Mouse (Mus musculus): Measurements from ENCODE around the gene Olfr611.
"Not testable (repeated sequence)": the region's sequence is repeated elsewhere in the genome, so short reads cannot be mapped to it uniquely, and the experiment has no call there.

Olfr611 gene

GRCm38 (mm10) chr7:103520746-103521145 lies at the start of gene Olfr611:
TSS of gene Olfr611 (minus strand) at chr7:103520846.
- ATAC-seq (ENCODE audit: insufficient number of reproducible peaks, low FRiP score, low TSS enrichment), result not testable (repeated sequence)

- ATAC-seq (ENCODE audit: insufficient number of reproducible peaks, low FRiP score, low TSS enrichment), result no peak
Measured at GRCm38 (mm10) chr7:103569043-103569442, 48.4 kb upstream of the Olfr611 start, which contains the start of gene Olfr616. TSS of gene Olfr616 (minus strand) at chr7:103569143.

GRCm38 (mm10) chr7:103555779-103556178 lies 35.1 kb upstream of the Olfr611 start, which contains the start of gene Olfr615:
TSS of gene Olfr615 (plus strand) at chr7:103556079.
- no peak for ATAC-seq (ENCODE audit: insufficient number of reproducible peaks, low FRiP score, low TSS enrichment)

GRCm38 (mm10) chr7:103547774-103548173 lies 27.1 kb upstream of the Olfr611 start, which contains the start of gene Olfr613:
TSS of gene Olfr613 (plus strand) at chr7:103548074.
- ATAC-seq (ENCODE audit: insufficient number of reproducible peaks, low FRiP score, low TSS enrichment), result no peak

GRCm38 (mm10) chr7:103542617-103543016 lies 22.0 kb upstream of the Olfr611 start, which contains the start of gene Olfr612:
TSS of gene Olfr612 (minus strand) at chr7:103542717.
- not testable (repeated sequence) for ATAC-seq (ENCODE audit: insufficient number of reproducible peaks, low FRiP score, low TSS enrichment)

- ATAC-seq (ENCODE audit: insufficient number of reproducible peaks, low FRiP score, low TSS enrichment), result no peak
Measured at GRCm38 (mm10) chr7:103512022-103512421, 8.6 kb downstream of the Olfr611 start, which contains the start of gene Olfr610. TSS of gene Olfr610 (minus strand) at chr7:103512122.

- no peak for ATAC-seq (ENCODE audit: insufficient number of reproducible peaks, low FRiP score, low TSS enrichment)
Measured at GRCm38 (mm10) chr7:103497962-103498361, 22.7 kb downstream of the Olfr611 start, which contains the start of gene Olfr609. TSS of gene Olfr609 (minus strand) at chr7:103498062.

- ATAC-seq (ENCODE audit: insufficient number of reproducible peaks, low FRiP score, low TSS enrichment), result not testable (repeated sequence)
Measured at GRCm38 (mm10) chr7:103477106-103477505, 43.5 kb downstream of the Olfr611 start.

- ATAC-seq (ENCODE audit: insufficient number of reproducible peaks, low FRiP score, low TSS enrichment), result no peak
Measured at GRCm38 (mm10) chr7:103469577-103469976, 51.1 kb downstream of the Olfr611 start, which contains the start of gene Olfr608. TSS of gene Olfr608 (plus strand) at chr7:103469877.

All from cerebellum, adult (tissue).